Mouse (Mus musculus) olfactory bulb, adult 2 months (tissue): ENCODE results near the gene Sucla2.

Experiments
- CTCF ChIP-seq: fragments of 200-500 bp; IDR thresholded peaks from 2 replicates; pipeline ENCODE4 v1.5.1; 2012; ENCODE audit warnings: low read depth, mild to moderate bottlenecking, low read length, moderate library complexity; ENCODE audit not compliant: insufficient read depth
- POLR2A ChIP-seq: fragments of 200-500 bp; IDR thresholded peaks from 2 replicates; pipeline ENCODE4 v1.6.1; 2012; ENCODE audit warnings: mild to moderate bottlenecking, low read depth, low read length, moderate library complexity; ENCODE audit not compliant: insufficient read depth

DNA sequence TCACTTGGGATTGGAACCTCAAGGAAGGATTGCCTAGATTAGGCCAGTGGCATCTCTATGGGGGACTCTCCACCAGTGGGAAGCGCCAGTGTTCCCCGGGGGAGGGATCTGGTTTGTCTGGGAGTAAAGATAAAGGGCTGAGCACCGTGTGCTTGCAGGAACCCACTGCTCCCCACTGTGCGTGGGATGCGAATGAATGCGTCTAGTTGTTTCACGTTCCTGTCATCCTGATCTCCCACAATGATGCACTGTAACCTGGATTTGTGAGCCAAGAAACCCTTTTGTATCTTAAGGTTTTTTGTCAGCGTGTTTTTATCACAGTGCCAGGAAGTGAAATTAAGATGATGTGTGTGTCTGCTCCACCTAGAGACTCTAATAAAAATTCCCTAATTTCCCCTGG is 25.6 kb downstream of the Sucla2 start:
- TF ChIP-seq CTCF (no peak), POLR2A (no peak)
